Mouse (Mus musculus): ENCODE data around the gene Epn1. TPM values are rescaled to one million over a fixed set of nuclear protein-coding genes. Genes with fewer than 3 reads are reported as not detected.

Epn1 gene
- 3.2 TPM for polyA plus RNA-seq (2014; fragmentation: Illumina TruSeq; extraction: RNeasy Lipid Tissue Mini Kit (QIAGEN cat#74804); ENCODE audit: low read depth, low replicate concordance)

DNA sequence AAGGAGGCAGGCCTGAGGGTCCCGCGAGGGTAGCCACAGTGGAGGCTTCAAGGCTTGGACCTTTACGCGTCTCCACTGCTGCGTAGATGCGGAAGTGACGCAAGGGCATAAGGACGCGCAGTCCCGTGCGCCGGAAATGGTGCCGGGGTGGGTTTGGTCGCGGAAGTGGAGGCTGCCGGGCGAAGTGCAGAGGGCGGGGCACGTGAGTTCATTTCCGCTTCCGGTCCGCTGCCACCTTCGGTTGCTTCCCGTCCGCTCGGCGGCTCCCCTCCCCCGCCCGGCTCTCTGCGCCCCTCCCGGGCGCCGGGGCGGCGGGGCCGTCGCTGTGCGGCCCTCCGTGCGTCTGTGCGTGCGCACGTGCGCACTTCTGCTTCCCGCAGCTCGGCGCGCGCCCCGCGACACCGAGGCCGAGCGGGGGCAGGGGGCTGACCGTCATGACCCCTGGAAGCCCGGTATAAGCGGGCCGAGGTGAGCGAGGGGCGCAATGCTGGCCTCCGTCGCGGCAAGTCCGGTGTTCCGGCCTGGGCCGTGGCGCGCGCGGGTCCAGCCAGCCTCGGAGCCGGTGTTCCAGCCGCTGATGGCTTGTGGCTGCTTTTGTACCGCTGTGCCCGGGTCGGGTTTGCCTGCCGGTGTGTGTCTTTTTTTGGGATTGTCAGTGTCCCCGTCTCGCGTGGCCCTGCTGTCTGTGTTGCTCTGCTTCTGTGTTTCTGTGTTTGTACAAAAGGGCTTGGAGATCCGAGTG is at the start of gene Epn1:
Epn1 (plus strand) TSS at position 226 of the 742 bp plus-strand sequence.

DNA sequence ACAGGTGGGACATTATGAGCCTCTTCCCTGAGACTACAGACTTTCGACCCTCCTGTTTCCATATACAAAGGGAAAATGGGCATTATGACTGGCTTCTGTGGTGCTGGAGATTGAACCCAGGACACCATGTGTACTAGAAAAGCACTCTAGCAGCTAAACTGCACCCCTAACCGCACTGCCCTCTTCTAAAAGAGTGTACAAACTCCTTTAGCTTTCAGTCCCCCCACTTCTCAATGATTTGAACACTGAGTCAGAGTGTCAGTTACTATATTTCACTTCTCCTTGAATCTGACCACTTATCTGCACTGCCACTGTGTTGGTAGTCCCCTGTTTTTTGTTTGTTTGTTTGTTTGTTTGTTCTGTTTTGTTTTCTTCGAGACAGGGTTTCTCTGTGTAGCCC is 46.2 kb upstream of the Epn1 start, which contains the start of gene 4632433K11Rik:
4632433K11Rik (plus strand) TSS at position 301 of the 400 bp plus-strand sequence.

DNA sequence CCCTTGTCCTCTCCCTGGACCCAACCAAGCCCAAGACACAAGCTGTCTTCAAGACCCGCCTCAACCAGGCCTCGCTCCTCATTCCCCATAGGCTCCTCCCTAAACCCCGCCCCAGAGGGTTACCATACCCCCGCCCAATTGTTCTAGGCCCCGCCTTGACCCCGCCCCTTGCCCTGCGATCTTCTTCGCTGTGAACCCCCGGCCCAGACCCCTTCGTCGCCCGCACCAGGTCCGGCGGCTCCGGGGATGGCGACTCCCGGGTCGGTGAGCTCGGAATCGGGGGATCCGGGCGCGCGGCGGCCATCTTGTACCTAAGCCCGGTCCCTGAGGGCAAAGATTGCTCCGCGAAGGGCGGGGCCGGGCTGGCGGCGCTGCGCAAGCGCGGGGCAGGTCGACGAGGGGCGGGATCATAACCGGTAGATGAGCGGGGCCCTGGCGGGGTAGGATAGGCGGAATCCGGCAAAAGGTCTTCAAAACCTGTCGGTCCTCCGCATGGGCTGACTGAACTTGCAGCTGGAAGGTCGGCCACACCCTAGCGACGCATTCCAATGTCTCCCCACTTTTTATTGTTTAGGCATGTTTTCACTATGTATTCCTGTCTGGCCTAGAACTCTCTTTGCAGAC is 41.8 kb upstream of the Epn1 start, which contains the start of gene Zfp784:
Zfp784 (minus strand) TSS at position 338 of the 624 bp plus-strand sequence.

DNA sequence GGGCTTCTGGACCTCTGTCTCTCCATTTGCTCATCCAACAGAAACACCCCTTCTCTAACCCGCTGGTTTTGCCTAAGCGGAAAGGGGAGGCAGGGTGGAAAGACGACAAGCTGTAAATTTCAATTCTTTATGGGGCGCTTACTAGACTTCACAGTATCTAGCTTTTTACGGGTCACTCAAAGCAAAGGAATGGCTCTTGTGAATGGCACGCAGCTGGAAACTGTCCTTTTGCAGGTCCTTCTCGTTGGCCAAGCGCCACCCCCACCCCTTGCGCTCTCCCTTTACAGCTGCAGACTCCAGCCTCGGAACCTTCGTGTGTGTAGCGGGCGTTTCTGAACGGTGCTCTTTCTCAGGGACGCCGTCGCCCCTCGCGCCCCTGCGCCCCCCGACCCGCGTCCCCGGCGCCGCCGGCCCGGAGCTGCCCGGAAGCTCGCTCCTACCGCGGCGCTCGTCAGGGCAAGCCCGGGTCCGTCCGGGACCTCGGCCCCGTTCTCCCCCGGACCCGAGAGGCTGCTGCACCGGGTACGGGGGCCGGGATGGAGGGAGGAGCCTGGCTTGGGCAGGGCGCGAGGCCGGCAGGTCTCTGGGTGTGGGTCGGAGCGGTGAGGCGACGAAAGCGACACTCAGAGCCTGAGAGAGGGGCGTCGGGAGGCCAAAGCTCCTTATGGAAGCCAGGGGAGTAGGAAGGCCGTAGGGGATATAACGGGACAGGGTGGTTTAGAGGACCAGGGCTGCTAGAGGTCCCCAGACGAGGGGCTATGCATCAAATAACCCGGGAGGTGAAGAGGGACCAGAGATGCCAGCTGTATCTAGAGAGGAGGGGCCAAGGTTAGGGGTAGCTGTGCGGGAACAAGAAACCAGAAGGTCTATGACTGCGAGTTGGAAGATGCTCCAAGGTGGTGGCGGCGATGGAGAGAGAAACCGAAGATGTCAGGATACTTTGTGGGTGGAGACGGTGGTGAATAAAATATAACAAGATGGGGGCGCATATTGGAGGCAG is 28.5 kb upstream of the Epn1 start, which contains the start of gene Zfp580:
Zfp580 (plus strand) TSS at position 346 of the 1,000 bp plus-strand sequence.

GRCm38 (mm10) chr7:5061774-5062359 is 18.2 kb upstream of the Epn1 start, which contains the start of gene U2af2:
TSS of gene U2af2 (plus strand) at chr7:5062143.

DNA sequence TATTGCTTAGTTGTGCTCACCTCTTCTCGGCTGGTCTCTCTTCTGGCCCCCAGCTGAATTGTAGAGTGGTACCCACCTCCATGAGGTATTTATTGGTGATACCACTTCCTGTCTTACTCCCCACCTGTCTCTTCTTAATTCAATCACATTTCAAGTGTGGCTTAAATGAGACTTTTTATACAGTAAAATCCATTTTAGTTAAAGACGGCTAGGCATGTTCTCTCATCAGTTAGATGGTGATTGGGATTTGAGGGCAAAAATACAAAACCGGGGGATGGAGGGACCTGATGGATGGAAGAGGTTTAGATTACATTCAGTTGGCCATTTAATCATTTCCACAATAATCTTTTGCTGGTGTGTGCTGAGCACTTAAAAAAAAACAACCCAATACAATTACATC is 36.8 kb downstream of the Epn1 start, which contains the start of gene Rfpl4:
Rfpl4 (minus strand) TSS at position 101 of the 400 bp plus-strand sequence.

GRCm38 (mm10) chr7:5125549-5126406 is 45.7 kb downstream of the Epn1 start, which contains the start of gene Rasl2-9:
TSS of gene Rasl2-9 (minus strand) at chr7:5125950.

Other genes with a start within 250 kb of the Epn1 start
- 0.66 TPM for gene Shisa7, start 235.5 kb upstream of the Epn1 start, polyA plus RNA-seq (2014; fragmentation: Illumina TruSeq; extraction: RNeasy Lipid Tissue Mini Kit (QIAGEN cat#74804); ENCODE audit: low read depth, low replicate concordance)
- gene Isoc2b, start 210.0 kb upstream of the Epn1 start, polyA plus RNA-seq (2014; fragmentation: Illumina TruSeq; extraction: RNeasy Lipid Tissue Mini Kit (QIAGEN cat#74804); ENCODE audit: low read depth, low replicate concordance), result 1.4 TPM
- gene Isoc2a, start 203.1 kb upstream of the Epn1 start, polyA plus RNA-seq (2014; fragmentation: Illumina TruSeq; extraction: RNeasy Lipid Tissue Mini Kit (QIAGEN cat#74804); ENCODE audit: low read depth, low replicate concordance), result 0.44 TPM
- not detected for gene Gm36210, start 173.7 kb upstream of the Epn1 start, polyA plus RNA-seq (2014; fragmentation: Illumina TruSeq; extraction: RNeasy Lipid Tissue Mini Kit (QIAGEN cat#74804); ENCODE audit: low read depth, low replicate concordance)
- not detected for gene Zfp628, start 165.0 kb upstream of the Epn1 start, polyA plus RNA-seq (2014; fragmentation: Illumina TruSeq; extraction: RNeasy Lipid Tissue Mini Kit (QIAGEN cat#74804); ENCODE audit: low read depth, low replicate concordance)
- gene Nat14, start 158.2 kb upstream of the Epn1 start, polyA plus RNA-seq (2014; fragmentation: Illumina TruSeq; extraction: RNeasy Lipid Tissue Mini Kit (QIAGEN cat#74804); ENCODE audit: low read depth, low replicate concordance), result 1.5 TPM
- 0.38 TPM for gene Ssc5d, start 154.4 kb upstream of the Epn1 start, polyA plus RNA-seq (2014; fragmentation: Illumina TruSeq; extraction: RNeasy Lipid Tissue Mini Kit (QIAGEN cat#74804); ENCODE audit: low read depth, low replicate concordance)
- gene Sbk2, start 115.8 kb upstream of the Epn1 start, polyA plus RNA-seq (2014; fragmentation: Illumina TruSeq; extraction: RNeasy Lipid Tissue Mini Kit (QIAGEN cat#74804); ENCODE audit: low read depth, low replicate concordance), result not detected
- not detected for gene Sbk3, start 109.1 kb upstream of the Epn1 start, polyA plus RNA-seq (2014; fragmentation: Illumina TruSeq; extraction: RNeasy Lipid Tissue Mini Kit (QIAGEN cat#74804); ENCODE audit: low read depth, low replicate concordance)
- gene Zfp579, start 84.1 kb upstream of the Epn1 start, polyA plus RNA-seq (2014; fragmentation: Illumina TruSeq; extraction: RNeasy Lipid Tissue Mini Kit (QIAGEN cat#74804); ENCODE audit: low read depth, low replicate concordance), result 36.0 TPM
- gene Zfp524, start 65.8 kb upstream of the Epn1 start, polyA plus RNA-seq (2014; fragmentation: Illumina TruSeq; extraction: RNeasy Lipid Tissue Mini Kit (QIAGEN cat#74804); ENCODE audit: low read depth, low replicate concordance), result not detected
- gene Fiz1, start 65.5 kb upstream of the Epn1 start, polyA plus RNA-seq (2014; fragmentation: Illumina TruSeq; extraction: RNeasy Lipid Tissue Mini Kit (QIAGEN cat#74804); ENCODE audit: low read depth, low replicate concordance), result 12.5 TPM
- gene Gm44973, start 64.7 kb upstream of the Epn1 start, polyA plus RNA-seq (2014; fragmentation: Illumina TruSeq; extraction: RNeasy Lipid Tissue Mini Kit (QIAGEN cat#74804); ENCODE audit: low read depth, low replicate concordance), result not detected
- 9.8 TPM for gene Zfp865, start 59.9 kb upstream of the Epn1 start, polyA plus RNA-seq (2014; fragmentation: Illumina TruSeq; extraction: RNeasy Lipid Tissue Mini Kit (QIAGEN cat#74804); ENCODE audit: low read depth, low replicate concordance)
- gene Ccdc106, start 59.7 kb upstream of the Epn1 start, polyA plus RNA-seq (2014; fragmentation: Illumina TruSeq; extraction: RNeasy Lipid Tissue Mini Kit (QIAGEN cat#74804); ENCODE audit: low read depth, low replicate concordance), result not detected
- gene 4632433K11Rik, start 46.1 kb upstream of the Epn1 start, polyA plus RNA-seq (2014; fragmentation: Illumina TruSeq; extraction: RNeasy Lipid Tissue Mini Kit (QIAGEN cat#74804); ENCODE audit: low read depth, low replicate concordance), result 2.8 TPM
- 7.6 TPM for gene Zfp784, start 41.8 kb upstream of the Epn1 start, polyA plus RNA-seq (2014; fragmentation: Illumina TruSeq; extraction: RNeasy Lipid Tissue Mini Kit (QIAGEN cat#74804); ENCODE audit: low read depth, low replicate concordance)
- 0.41 TPM for gene Zfp580, start 28.7 kb upstream of the Epn1 start, polyA plus RNA-seq (2014; fragmentation: Illumina TruSeq; extraction: RNeasy Lipid Tissue Mini Kit (QIAGEN cat#74804); ENCODE audit: low read depth, low replicate concordance)
- 19.6 TPM for gene U2af2, start 18.1 kb upstream of the Epn1 start, polyA plus RNA-seq (2014; fragmentation: Illumina TruSeq; extraction: RNeasy Lipid Tissue Mini Kit (QIAGEN cat#74804); ENCODE audit: low read depth, low replicate concordance)
- gene Rfpl4, start 36.7 kb downstream of the Epn1 start, polyA plus RNA-seq (2014; fragmentation: Illumina TruSeq; extraction: RNeasy Lipid Tissue Mini Kit (QIAGEN cat#74804); ENCODE audit: low read depth, low replicate concordance), result not detected
- gene Rasl2-9, start 45.7 kb downstream of the Epn1 start, polyA plus RNA-seq (2014; fragmentation: Illumina TruSeq; extraction: RNeasy Lipid Tissue Mini Kit (QIAGEN cat#74804); ENCODE audit: low read depth, low replicate concordance), result 1.2 TPM
- not detected for gene Vmn1r55, start 69.4 kb downstream of the Epn1 start, polyA plus RNA-seq (2014; fragmentation: Illumina TruSeq; extraction: RNeasy Lipid Tissue Mini Kit (QIAGEN cat#74804); ENCODE audit: low read depth, low replicate concordance)
- not detected for gene Vmn1r56, start 116.5 kb downstream of the Epn1 start, polyA plus RNA-seq (2014; fragmentation: Illumina TruSeq; extraction: RNeasy Lipid Tissue Mini Kit (QIAGEN cat#74804); ENCODE audit: low read depth, low replicate concordance)
- not detected for gene Vmn1r57, start 138.3 kb downstream of the Epn1 start, polyA plus RNA-seq (2014; fragmentation: Illumina TruSeq; extraction: RNeasy Lipid Tissue Mini Kit (QIAGEN cat#74804); ENCODE audit: low read depth, low replicate concordance)